Mouse (Mus musculus) left cerebral cortex, postnatal 4 days (tissue): ENCODE data around the gene Olfr180. TPM values are rescaled to one million over a fixed set of nuclear protein-coding genes. Genes with fewer than 3 reads are reported as not detected.

ENCODE experiments used
- DNase-seq: peaks from one replicate; pipeline ENCODE4 v3.0.0-alpha.2; 2022
- intact Hi-C: fragments of 180-260 bp; cut with DNase I; formaldehyde crosslinking; loops from one replicate; pipeline ENCODE4 v1.15.1; 2025
- total RNA-seq, 2 experiments: library from RNA; stranded (reverse); gene quantifications; 2 replicates each; pipeline ENCODE4 v1.2.3; 2021

Gene Olfr180
- total RNA-seq: not detected

DNA sequence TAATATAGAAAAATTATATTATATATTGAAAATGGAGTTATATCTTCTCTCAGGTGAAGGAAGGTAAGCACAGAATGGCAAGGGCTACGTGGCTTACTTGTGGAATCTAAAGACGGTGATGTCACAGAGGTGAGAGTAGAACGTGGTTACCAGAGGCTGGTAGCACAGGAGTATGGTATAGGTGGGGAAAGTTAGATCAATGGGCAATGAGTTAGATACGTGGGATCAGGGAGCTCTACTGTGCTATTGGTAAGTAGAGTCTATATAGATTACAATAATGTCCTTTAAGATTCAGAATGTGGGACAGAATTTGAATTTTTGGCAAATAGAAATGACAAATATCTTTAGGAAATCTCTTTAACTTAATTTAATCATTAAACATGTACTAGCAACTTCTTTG is at the start of gene Olfr180:
Gene Olfr180, minus strand, starts transcription at position 101 of the 400 bp plus-strand sequence.
- intact Hi-C loops: no loop called here
- no peak for DNase-seq

DNA sequence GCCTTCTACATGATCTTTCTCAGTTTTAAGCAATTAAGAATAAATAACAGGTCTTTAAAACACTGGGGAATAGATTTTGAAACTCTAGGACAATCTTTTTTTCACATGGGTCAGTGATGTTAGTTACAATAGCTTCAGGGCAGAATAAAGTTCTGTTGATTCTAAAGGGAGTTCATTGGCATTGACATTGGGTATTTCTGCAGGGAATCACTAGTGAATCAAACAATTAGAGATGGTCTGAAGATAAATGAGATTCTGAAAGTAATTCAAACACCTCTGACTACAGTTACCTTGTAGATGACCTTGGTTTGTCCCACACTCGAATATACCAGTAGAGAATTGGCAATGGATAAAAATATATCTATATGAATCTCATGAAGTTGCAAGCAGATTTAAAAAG is 537 bp downstream of the Olfr180 start, which contains the start of gene Olfr181:
Gene Olfr181, minus strand, starts transcription at position 101 of the 400 bp plus-strand sequence.
- intact Hi-C loops: no loop called here

DNA sequence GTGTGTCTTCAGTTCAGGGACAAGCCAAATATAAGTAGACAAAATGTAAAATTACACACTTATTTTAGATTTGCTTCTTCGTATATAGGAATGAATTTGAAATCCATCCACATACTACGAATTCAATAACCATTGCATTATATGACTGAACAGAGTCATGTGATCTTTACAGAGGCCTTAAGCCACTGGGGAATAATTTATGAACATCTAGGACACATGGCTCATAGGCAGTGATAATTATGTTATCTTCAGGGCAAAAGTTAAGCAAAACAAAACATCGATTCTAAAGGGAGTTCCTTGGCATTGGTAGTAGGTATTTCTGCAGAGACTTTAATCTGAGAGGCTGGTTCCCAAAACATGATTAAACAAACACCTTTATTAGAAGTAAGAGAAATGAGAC is 37.2 kb downstream of the Olfr180 start, which contains the start of gene Olfr178:
Gene Olfr178, minus strand, starts transcription at position 101 of the 400 bp plus-strand sequence.
- no peak for DNase-seq
- intact Hi-C loops: no loop called here

More for the DNA sequence above, 537 bp downstream of the Olfr180 start, which contains the start of gene Olfr181:
- no peak for DNase-seq

DNA sequence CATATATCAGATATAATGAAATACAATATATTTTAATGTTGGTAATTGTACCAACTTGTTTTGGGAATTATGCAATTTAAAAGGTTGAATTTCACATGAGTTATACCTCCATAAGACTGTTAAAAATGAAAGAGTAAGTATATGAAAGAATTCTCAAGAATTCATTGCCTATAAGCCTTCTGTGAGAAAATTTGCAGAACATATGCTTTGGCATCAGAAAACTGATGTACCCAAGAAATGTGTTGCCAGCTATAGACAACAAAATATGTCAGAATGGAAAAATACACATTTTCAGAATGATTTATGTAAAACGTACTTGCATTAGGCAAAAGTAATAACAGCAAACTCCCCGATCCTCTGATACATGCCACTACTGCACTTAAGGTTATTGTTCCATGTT is 44.8 kb downstream of the Olfr180 start:
- intact Hi-C loops: no loop called here
- DNase-seq: no peak

DNA sequence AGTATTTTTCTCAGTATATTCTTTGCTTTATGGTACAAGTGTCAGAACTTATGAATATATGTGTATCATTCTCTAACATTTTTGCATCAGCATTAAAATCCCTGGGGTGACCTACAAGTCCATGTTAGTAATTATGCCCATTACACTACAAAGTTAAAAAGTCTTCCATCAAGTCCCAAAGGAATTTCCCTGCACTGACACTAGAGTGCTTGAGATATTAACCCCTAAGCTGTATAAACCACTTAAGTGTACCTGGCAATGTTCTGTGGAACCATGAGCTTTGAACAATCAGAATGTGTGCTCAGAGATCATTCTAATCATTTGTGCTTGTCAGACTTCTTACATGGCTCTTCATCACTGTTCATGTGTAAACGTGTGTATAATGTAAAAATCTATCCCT is 54.5 kb downstream of the Olfr180 start, which contains the start of gene Olfr177:
Gene Olfr177, minus strand, starts transcription at position 101 of the 400 bp plus-strand sequence.
- no peak for DNase-seq
- intact Hi-C loops: no loop called here

Other genes starting within 250 kb of the Olfr180 start
- not detected for gene Gpr15, start 210.3 kb downstream of the Olfr180 start, total RNA-seq
- gene Cldnd1, start 201.5 kb downstream of the Olfr180 start, total RNA-seq: 100 to 1,000 TPM in 1 of 2 experiments, 10 to 100 TPM in 1; 93.9 to 111 TPM
- gene Olfr172, start 166.2 kb downstream of the Olfr180 start, total RNA-seq: not detected
- gene Olfr173, start 129.1 kb downstream of the Olfr180 start, total RNA-seq: not detected
- not detected for gene Olfr175-ps1, start 102.6 kb downstream of the Olfr180 start, total RNA-seq
- not detected for gene Olfr177, start 54.6 kb downstream of the Olfr180 start, total RNA-seq
- not detected for gene Olfr178, start 37.3 kb downstream of the Olfr180 start, total RNA-seq
- not detected for gene Olfr181, start 637 bp downstream of the Olfr180 start, total RNA-seq
- gene Olfr183, start 66.0 kb upstream of the Olfr180 start, total RNA-seq: not detected
- not detected for gene Olfr186, start 100.9 kb upstream of the Olfr180 start, total RNA-seq
- gene Olfr187, start 110.4 kb upstream of the Olfr180 start, total RNA-seq: not detected
- gene Olfr190, start 148.6 kb upstream of the Olfr180 start, total RNA-seq: not detected
- not detected for gene Olfr191, start 160.4 kb upstream of the Olfr180 start, total RNA-seq
- gene Olfr193, start 182.5 kb upstream of the Olfr180 start, total RNA-seq: not detected
- not detected for gene Olfr194, start 191.7 kb upstream of the Olfr180 start, total RNA-seq
- gene Olfr195, start 217.7 kb upstream of the Olfr180 start, total RNA-seq: not detected
- gene Olfr196, start 241.1 kb upstream of the Olfr180 start, total RNA-seq: not detected